Mouse (Mus musculus) cortical plate, adult 2 months (tissue): ENCODE measurements around the gene Atp5d. TPM values are rescaled to one million over a fixed set of nuclear protein-coding genes. Genes with fewer than 3 reads are reported as not detected.

Experiments
- H3K27ac ChIP-seq: fragments of 200-500 bp; 2 replicates; pipeline ENCODE4 v1.5.1; 2012; ENCODE audit warnings: low read length, control low read depth, inconsistent platforms; ENCODE audit not compliant: insufficient read depth
- H3K4me1 ChIP-seq: fragments of 200-500 bp; 2 replicates; pipeline ENCODE4 v1.6.1; 2011; ENCODE audit warnings: low read length; ENCODE audit not compliant: control insufficient read depth, insufficient read depth
- H3K4me3 ChIP-seq: fragments of 200-500 bp; 2 replicates; pipeline ENCODE4 v1.5.1; 2011; ENCODE audit warnings: mild to moderate bottlenecking, low read length, control low read depth; ENCODE audit not compliant: insufficient read depth
- CTCF ChIP-seq: fragments of 200-500 bp; IDR thresholded peaks from 2 replicates; pipeline ENCODE4 v1.5.1; 2011; ENCODE audit warnings: mild to moderate bottlenecking, control low read depth, low read length; ENCODE audit not compliant: insufficient read depth; ENCODE audit errors: extremely low read depth
- POLR2A ChIP-seq: fragments of 200-500 bp; IDR thresholded peaks from 2 replicates; pipeline ENCODE4 v1.6.1; 2011; ENCODE audit warnings: mild to moderate bottlenecking, low read length, control low read depth; ENCODE audit not compliant: insufficient read depth; ENCODE audit errors: extremely low read depth
- polyA plus RNA-seq: library from polyadenylated mRNA; depleted of rRNA; stranded (reverse); fragments of >200 nt; gene quantifications from 2 replicates; pipeline ENCODE4 v1.2.3, GENCODE M21; 2012

Atp5d gene
- polyA plus RNA-seq, 1 experiment, result 641 TPM

DNA sequence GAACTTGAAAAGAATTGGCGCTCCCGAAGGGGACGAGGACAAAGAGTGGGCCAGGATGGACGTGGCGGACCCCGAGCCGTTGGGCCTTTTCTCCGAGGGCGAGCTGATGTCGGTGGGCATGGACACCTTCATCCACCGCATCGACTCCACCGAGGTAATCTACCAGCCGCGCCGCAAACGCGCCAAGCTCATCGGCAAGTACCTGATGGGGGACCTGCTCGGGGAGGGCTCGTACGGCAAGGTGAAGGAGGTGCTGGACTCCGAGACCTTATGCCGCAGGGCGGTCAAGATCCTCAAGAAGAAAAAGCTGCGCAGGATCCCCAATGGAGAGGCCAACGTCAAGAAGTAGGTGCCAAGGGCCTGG is 21.9 kb upstream of the Atp5d start:
- no peak overlapping the region for H3K27ac ChIP-seq

DNA sequence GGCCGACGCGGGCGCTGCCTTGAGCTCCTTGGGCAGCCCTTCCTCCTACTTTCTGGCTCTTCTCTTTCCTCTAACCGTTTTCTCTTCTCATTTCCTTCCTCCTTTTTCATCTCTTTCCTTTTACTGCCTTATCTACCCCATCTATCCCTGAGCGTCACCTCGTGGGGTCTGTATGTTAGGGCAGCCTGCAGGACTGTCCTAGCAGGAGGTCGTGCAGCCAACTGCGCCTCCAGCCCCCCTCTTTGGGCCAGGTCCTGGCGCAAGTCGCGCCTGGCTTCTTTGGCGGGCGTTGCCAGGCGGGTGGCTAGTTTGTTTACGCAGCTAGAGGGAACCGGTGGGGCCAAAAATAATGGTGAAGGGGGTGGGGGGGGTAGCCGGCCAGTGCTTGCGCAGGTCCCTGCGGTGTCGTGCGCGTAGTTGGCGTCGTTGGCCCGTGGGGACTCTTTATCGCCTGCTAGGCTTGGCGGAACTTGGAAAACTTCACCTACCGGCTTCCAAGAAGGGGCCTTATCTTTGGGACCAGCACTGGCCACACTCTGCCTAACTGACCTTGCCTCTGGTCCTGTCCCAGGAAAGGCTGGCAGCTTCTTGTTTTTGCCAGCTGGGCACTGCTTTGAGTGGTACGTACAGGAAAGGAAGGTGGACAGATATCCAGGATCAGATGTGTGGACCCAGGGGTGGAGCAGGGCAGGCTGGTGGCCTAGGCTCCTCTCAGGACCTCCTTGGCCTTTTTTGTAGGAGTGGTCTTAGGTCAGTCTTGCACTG is 21.3 kb upstream of the Atp5d start:
- peaks cover 3% of the 10 kb centered on the region for H3K4me1 ChIP-seq

More for the DNA sequence above, 21.9 kb upstream of the Atp5d start:
- peaks cover 3% of the 10 kb centered on the region for H3K4me1 ChIP-seq
- TF ChIP-seq POLR2A, result no peak
- no peak for TF ChIP-seq CTCF
- H3K4me3 ChIP-seq, result peak overlapping the region; percentile 71

GRCm38 (mm10) chr10:80117736-80118135 is 20.7 kb upstream of the Atp5d start:
- TF ChIP-seq POLR2A (no peak), CTCF (no peak)
- Histone ChIP-seq H3K27ac (no peak overlapping the region), H3K4me3 (peak overlapping the region; percentile 71; the same call in 1 of the 2 replicates), H3K4me1 (peaks cover 3% of the 10 kb centered on the region)

More for the DNA sequence above, 21.3 kb upstream of the Atp5d start:
- peak overlapping the region; percentile 71 for H3K4me3 ChIP-seq
- H3K27ac ChIP-seq, result no peak overlapping the region; the same call in 1 of the 2 replicates
- TF ChIP-seq CTCF, result no peak
- no peak for TF ChIP-seq POLR2A

- no peak overlapping the region for H3K4me3 ChIP-seq
- TF ChIP-seq CTCF (no peak), POLR2A (no peak)
- H3K27ac ChIP-seq, result no peak overlapping the region
- H3K4me1 ChIP-seq, result peaks cover 3% of the 10 kb centered on the region
These were observed 19.9 kb upstream of the Atp5d start for GRCm38 (mm10) chr10:80118552-80118951.

DNA sequence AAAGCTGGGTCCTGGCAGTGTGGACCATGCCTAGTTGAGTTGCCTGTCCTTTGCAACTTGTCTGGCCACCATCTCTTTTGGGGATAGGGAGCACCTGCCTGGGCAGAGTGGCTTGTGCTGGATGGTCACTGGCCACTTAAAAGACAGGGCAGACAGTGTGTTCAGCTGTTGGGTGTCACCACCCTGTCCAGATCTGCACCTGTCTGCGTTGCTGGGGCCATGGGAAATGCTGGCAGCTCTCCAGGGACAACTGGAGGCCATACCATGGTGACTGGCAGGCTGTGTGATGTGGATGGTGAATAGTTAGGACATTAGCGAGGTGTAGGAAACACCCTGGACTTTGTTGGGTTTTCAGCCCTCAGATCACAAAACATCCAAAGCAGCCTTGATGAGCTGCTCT is 18.3 kb upstream of the Atp5d start:
- no peak for TF ChIP-seq POLR2A
- no peak for TF ChIP-seq CTCF
- Histone ChIP-seq H3K27ac (no peak overlapping the region), H3K4me1 (peaks cover 3% of the 10 kb centered on the region), H3K4me3 (no peak overlapping the region)

DNA sequence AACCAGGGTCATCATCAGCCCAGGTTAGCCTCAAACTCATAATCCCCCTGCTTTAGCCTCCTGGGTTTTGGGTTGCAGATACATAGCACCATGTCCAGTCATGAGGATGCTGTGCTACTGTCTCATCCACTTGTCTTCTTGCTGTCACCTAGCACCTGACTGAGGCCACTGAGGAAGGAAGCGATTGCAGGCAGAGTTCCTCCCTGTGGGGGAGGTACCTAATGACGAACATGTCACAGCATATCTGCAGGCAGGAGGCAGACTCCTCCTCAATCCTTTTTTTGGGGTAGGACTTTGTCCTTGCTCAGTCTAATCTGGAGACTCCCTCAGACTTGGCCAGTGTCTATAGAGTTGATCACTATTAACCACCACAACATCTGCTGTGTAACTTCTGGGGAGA is 16.8 kb upstream of the Atp5d start:
- H3K27ac ChIP-seq, result no peak overlapping the region
- H3K4me1 ChIP-seq, result peaks cover 3% of the 10 kb centered on the region
- TF ChIP-seq CTCF (no peak), POLR2A (no peak)
- no peak overlapping the region for H3K4me3 ChIP-seq

GRCm38 (mm10) chr10:80123932-80124562 is 14.4 kb upstream of the Atp5d start:
- Histone ChIP-seq H3K27ac (no peak overlapping the region), H3K4me3 (no peak overlapping the region), H3K4me1 (no peaks in the 10 kb centered on the region; the same call in 1 of the 2 replicates)
- TF ChIP-seq CTCF (no peak), POLR2A (no peak)

DNA sequence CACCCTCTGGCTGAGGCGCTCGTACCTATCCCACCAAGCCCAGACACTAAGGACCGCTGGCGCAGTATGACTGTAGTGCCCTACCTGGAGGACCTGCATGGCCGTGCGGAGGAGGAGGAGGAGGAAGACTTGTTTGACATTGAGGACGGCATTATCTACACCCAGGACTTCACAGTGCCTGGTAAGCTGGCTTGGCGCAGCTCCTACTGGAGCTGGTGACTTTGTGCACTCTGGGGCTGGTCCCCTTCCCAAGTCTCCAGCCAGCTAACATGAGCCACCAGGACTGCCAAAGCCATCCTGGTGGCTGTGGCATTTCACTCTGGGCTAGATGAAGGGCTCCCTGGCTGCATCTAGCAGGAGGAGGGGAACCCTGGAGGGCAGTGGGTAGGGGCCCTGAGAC is 10.5 kb upstream of the Atp5d start:
- Histone ChIP-seq H3K4me1 (no peaks in the 10 kb centered on the region; the same call in 1 of the 2 replicates), H3K4me3 (no peak overlapping the region), H3K27ac (no peak overlapping the region)
- TF ChIP-seq POLR2A, result no peak
- no peak for TF ChIP-seq CTCF

- Histone ChIP-seq H3K4me3 (no peak overlapping the region), H3K27ac (no peak overlapping the region), H3K4me1 (no peaks in the 10 kb centered on the region; the same call in 1 of the 2 replicates)
- TF ChIP-seq CTCF (no peak), POLR2A (0 out of 2 replicates have a peak, but pooled peaks have one; percentile 27)
These were observed 8.6 kb upstream of the Atp5d start for GRCm38 (mm10) chr10:80129846-80130245.
